Mouse (Mus musculus) G1E (cell line): Measurements from ENCODE around the gene Golga5. TPM values are rescaled to one million over a fixed set of nuclear protein-coding genes. Genes with fewer than 3 reads are reported as not detected.
A peak's percentile ranks its signal among the peaks of the same experiment; 100 is the strongest.

Source experiments
- ATAC-seq: 2 replicates; pipeline ENCODE4 v1.8.0; 2016; ENCODE audit warnings: mild to moderate bottlenecking; ENCODE audit not compliant: insufficient number of reproducible peaks, poor library complexity, low FRiP score, severe bottlenecking; ENCODE audit errors: extremely low read depth
- DNase-seq: peaks from one replicate; pipeline ENCODE4 v3.0.0; 2012; ENCODE audit warnings: low spot score
- H3K27me3 ChIP-seq: 2 replicates; pipeline ENCODE4 v1.6.1; 2012; ENCODE audit warnings: mild to moderate bottlenecking, low read length, inconsistent platforms; ENCODE audit not compliant: insufficient read depth
- H3K36me3 ChIP-seq: replicated peaks from 2 replicates; pipeline ENCODE3; 2012; ENCODE audit warnings: mild to moderate bottlenecking, inconsistent platforms
- H3K4me1 ChIP-seq: 2 replicates; pipeline ENCODE4 v1.6.1; 2012; ENCODE audit warnings: low read depth, low read length, inconsistent platforms, mixed read lengths; ENCODE audit not compliant: insufficient read depth
- H3K4me3 ChIP-seq: 2 replicates; pipeline ENCODE4 v1.5.1; 2012; ENCODE audit warnings: low read depth, mild to moderate bottlenecking, inconsistent platforms, low read length, moderate library complexity, mixed read lengths
- H3K9me3 ChIP-seq: replicated peaks from 2 replicates; pipeline ENCODE4 v1.6.1; 2012; ENCODE audit warnings: inconsistent platforms
- CTCF ChIP-seq: IDR thresholded peaks from 2 replicates; pipeline ENCODE4 v1.5.1; 2012; ENCODE audit warnings: low read depth, low read length, inconsistent platforms, mixed read lengths
- GATA1 ChIP-seq: IDR thresholded peaks from 2 replicates; pipeline ENCODE4 v1.6.1; 2012; ENCODE audit warnings: borderline replicate concordance, low read length, inconsistent platforms, mixed read lengths
- GATA2 ChIP-seq: IDR thresholded peaks from 2 replicates; pipeline ENCODE4 v1.6.1; 2012; ENCODE audit warnings: low read depth, low read length, inconsistent platforms, borderline replicate concordance
- POLR2AphosphoS5 ChIP-seq: IDR thresholded peaks from 2 replicates; pipeline ENCODE4 v1.6.1; 2012; ENCODE audit warnings: low read depth, low read length, inconsistent platforms; ENCODE audit not compliant: insufficient replicate concordance
- TAL1 ChIP-seq: conservative IDR thresholded peaks from 2 replicates; pipeline ENCODE4 v1.6.1; 2012; ENCODE audit warnings: low read depth, low read length, inconsistent platforms, mixed read lengths
- polyA plus RNA-seq: library from polyadenylated mRNA; stranded (reverse); fragments of >175 nt; gene quantifications from 2 replicates; pipeline ENCODE4 v1.2.3, GENCODE M21; 2012
- total RNA-seq, 2 experiments: library from RNA; stranded (forward) in 1 of 2; stranded (reverse) in 1 of 2; fragments of 200-1000 nt in 1 of 2; fragments of >200 nt in 1 of 2; fragmentation: Nextera tagmentation in 1 of 2; gene quantifications; 2 replicates each; pipeline ENCODE4 v1.2.3; 2014 to 2017

Golga5 gene
- total and polyA plus RNA-seq, 3 experiments: 10.1 to 86.3 (median 63.6) TPM

DNA sequence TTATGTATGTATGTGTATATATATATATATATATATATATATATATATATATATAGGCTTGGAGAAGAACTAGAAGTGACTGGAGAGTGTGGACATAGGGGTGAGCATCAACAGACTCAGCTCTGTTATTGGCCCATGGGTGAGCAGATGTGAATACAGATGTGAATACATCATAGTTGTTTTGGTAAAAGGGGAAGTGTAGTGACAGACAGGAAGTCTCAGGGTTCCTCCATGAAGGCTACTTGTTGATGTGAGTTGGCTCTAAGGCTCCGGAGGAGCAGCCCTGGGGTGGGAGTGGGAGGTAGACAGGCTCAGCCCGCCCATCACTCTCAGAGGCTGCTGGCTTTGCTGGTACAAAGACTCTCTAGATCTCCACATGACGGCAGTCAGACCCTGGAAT, 55.3 kb downstream of the Golga5 start:
- no peaks in the 10 kb centered on the region for H3K36me3 ChIP-seq
- no peaks in the 10 kb centered on the region for H3K4me1 ChIP-seq
- H3K27me3 ChIP-seq: peaks cover 7% of the 10 kb centered on the region; the same call in 1 of the 2 replicates
- TF ChIP-seq CTCF (no peak), TAL1 (no peak), GATA1 (no peak), GATA2 (no peak), POLR2AphosphoS5 (no peak)
- no peak overlapping the region for H3K4me3 ChIP-seq
- DNase-seq (no peak), ATAC-seq (peak; percentile 10; the same call in 1 of the 2 replicates)
- H3K9me3 ChIP-seq: no peaks in the 10 kb centered on the region

DNA sequence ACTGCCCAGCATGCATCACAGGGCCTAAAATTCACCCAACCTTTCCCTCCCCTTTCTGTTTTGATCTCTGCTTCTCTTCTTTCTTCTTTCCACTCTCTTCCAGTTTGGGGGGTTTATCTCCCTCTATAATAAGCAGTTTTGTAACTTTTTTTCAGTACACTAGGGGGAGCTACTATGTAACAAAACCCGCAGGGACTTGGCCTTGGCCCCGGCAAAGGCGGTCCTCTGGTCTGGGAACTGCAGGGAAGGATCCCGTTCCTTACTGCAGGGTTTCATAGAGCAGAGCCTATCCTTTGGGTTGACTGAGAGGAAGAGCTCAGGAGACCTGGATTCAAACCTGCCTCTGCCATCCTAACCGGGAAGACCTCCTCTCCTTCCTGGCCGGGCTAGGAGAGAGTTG, 55.8 kb downstream of the Golga5 start:
- H3K4me1 ChIP-seq: no peaks in the 10 kb centered on the region
- TF ChIP-seq TAL1: no peak
- no peak for TF ChIP-seq POLR2AphosphoS5
- no peak for TF ChIP-seq CTCF
- H3K9me3 ChIP-seq: no peaks in the 10 kb centered on the region
- no peak overlapping the region for H3K4me3 ChIP-seq
- peaks cover 7% of the 10 kb centered on the region; the same call in 1 of the 2 replicates for H3K27me3 ChIP-seq
- ATAC-seq: no peak
- H3K36me3 ChIP-seq: no peaks in the 10 kb centered on the region
- no peak for DNase-seq

DNA sequence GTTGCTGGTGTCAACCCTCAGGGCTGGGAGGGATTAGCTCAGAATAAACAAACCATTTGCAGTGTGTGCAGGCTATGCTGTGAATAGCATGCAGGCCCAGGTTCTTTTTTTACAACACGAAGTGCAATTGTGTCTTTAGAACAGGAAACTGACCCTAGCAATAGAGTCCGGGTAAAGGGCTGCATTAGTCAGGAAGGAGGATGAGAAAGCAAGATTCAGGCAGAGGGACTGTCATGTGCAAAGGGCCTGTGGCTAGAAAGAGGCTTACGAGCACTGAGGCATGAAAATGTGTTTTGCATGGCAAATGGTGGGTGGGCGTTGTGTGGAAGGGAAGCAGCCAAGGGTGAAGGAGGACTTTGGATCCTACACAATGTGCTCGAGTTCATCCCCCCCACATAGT, 59.1 kb downstream of the Golga5 start:
- no peak for TF ChIP-seq GATA2
- no peak for TF ChIP-seq CTCF
- no peak for TF ChIP-seq POLR2AphosphoS5
- TF ChIP-seq GATA1: no peak
- TF ChIP-seq TAL1: no peak
- ATAC-seq (no peak), DNase-seq (no peak)
- Histone ChIP-seq H3K9me3 (no peaks in the 10 kb centered on the region), H3K4me1 (no peaks in the 10 kb centered on the region), H3K27me3 (0 out of 2 replicates have a peak, but pooled peaks cover 3% of the 10 kb centered on the region), H3K36me3 (no peaks in the 10 kb centered on the region), H3K4me3 (no peak overlapping the region)

DNA sequence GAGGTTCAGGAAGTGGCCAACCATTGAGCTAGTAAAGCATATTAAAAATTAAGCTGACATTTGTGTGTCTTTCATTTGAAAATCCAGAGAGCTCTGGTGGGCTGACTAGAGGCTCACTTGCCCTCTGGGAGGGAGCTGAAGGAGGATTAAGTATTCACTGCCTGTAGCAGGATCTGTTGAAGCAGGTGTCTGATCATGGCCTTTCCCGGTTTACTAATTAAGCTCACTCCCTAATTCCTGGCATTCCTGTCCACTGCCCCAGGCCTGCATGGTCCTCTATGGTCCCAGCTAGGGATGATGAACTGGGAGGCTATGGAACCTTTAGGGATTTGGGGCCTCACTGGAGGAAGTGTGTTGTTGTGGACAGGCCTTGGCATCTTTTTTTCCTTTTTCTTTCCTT, 66.9 kb downstream of the Golga5 start:
- ATAC-seq: no peak
- Histone ChIP-seq H3K27me3 (no peaks in the 10 kb centered on the region), H3K36me3 (no peaks in the 10 kb centered on the region), H3K9me3 (no peaks in the 10 kb centered on the region), H3K4me1 (no peaks in the 10 kb centered on the region), H3K4me3 (no peak overlapping the region)
- DNase-seq: no peak
- TF ChIP-seq GATA1: no peak
- no peak for TF ChIP-seq TAL1
- TF ChIP-seq POLR2AphosphoS5: no peak
- TF ChIP-seq GATA2: no peak
- no peak for TF ChIP-seq CTCF

DNA sequence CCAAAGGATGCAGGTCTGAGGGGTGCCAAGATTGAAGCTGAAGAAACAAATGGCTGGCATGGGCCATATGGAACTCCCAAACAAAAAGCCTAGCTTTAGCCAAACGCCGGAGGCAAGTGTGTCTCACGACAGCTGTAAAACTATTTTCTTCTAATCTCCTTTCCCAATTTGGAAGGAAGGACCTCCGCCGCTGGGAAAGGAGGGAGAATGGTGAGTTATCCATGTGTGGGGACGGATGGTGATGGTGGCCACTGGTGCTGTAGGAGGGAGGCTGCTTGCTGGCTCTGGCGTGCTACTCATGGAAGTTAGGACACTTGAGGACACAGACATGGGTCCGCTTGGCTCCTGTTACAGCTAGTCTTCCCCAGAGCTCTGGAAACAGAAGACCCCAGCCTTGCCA, 71.3 kb downstream of the Golga5 start:
- ATAC-seq (no peak), DNase-seq (no peak)

DNA sequence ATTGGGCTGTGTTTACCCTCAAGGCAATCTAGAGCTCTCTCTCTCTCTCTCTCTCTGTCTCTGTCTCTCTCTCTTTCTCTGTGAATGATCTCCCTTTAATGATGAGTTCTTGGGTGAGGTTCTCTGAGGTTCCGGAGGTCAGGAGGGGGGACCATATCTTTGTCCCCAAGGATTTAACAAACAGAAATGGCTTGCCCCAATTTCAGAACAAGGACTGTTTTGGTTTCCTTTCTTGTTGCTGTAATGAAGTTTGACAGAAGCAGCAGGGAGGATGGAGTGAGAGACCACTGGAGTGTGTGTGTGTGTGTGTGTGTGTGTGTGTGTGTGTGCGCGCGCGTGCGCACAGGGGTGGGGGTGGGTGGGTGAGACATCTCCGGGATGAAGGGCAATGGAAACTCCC, 72.2 kb downstream of the Golga5 start:
- Histone ChIP-seq H3K9me3 (no peaks in the 10 kb centered on the region), H3K36me3 (no peaks in the 10 kb centered on the region), H3K27me3 (no peaks in the 10 kb centered on the region), H3K4me1 (no peaks in the 10 kb centered on the region), H3K4me3 (no peak overlapping the region)
- DNase-seq (no peak), ATAC-seq (no peak)
- TF ChIP-seq POLR2AphosphoS5: no peak
- TF ChIP-seq GATA2: no peak
- TF ChIP-seq GATA1: no peak
- TF ChIP-seq TAL1: no peak

More for the DNA sequence above, 71.3 kb downstream of the Golga5 start:
- no peaks in the 10 kb centered on the region for H3K9me3 ChIP-seq
- H3K27me3 ChIP-seq: no peaks in the 10 kb centered on the region
- no peak overlapping the region for H3K4me3 ChIP-seq
- TF ChIP-seq POLR2AphosphoS5 (no peak), TAL1 (no peak), GATA2 (no peak), GATA1 (no peak), CTCF (no peak)
- no peaks in the 10 kb centered on the region for H3K36me3 ChIP-seq
- H3K4me1 ChIP-seq: no peaks in the 10 kb centered on the region
